Mouse (Mus musculus) layer of hippocampus, adult 9-11 months (tissue): Measurements from ENCODE around the gene Acr.

Source experiments
- DNase-seq: peaks from one replicate; pipeline ENCODE4 v3.0.0; 2022

Gene Acr

DNA sequence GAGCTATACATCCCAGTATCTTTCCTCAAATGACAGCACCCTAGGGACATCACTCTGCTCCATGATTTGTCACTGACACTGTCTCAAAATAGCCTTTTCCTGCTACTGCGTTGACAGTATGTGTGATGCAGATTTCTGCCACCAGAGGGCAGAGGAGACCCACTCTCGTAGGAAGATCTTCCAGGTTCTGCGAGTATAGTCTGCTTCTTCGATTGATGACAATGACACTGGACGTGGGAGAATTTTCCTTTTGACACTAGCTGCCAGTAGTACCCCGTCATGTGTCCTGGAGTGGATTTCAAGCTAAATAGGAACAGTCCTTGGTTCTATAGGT is 55.5 kb downstream of the Acr start:
- DNase-seq = peak; percentile 53
